Mouse (Mus musculus): ENCODE results near the gene Akap13. TPM values are rescaled to one million over a fixed set of nuclear protein-coding genes. Genes with fewer than 3 reads are reported as not detected.

Akap13 gene
- polyA plus RNA-seq, 1 experiment from 2014 or later, result 31.2 TPM

- no peaks in the 10 kb centered on the region for H3K27me3 ChIP-seq (ENCODE audit: low read depth, poor library complexity, severe bottlenecking)
- H3K4me1 ChIP-seq, result peaks cover 5% of the 10 kb centered on the region; the same call in 1 of the 2 replicates
- H3K36me3 ChIP-seq, result peaks cover 9% of the 10 kb centered on the region; the same call in 1 of the 2 replicates
- no peak overlapping the region for H3K4me3 ChIP-seq
- WGBS, result 85% methylated on average over 3 of the region's 3 CpGs
- no peak overlapping the region for H3K27ac ChIP-seq
- H3K9me3 ChIP-seq (replicated peaks), result no peaks in the 10 kb centered on the region
- DNase-seq (ENCODE audit: low spot score), result no peak
Observed at GRCm38 (mm10) chr7:75666982-75667381, 211.6 kb downstream of the Akap13 start.

GRCm38 (mm10) chr7:75667531-75667930, 212.2 kb downstream of the Akap13 start:
- Histone ChIP-seq H3K4me1 (peaks cover 5% of the 10 kb centered on the region; the same call in 1 of the 2 replicates), H3K4me3 (no peak overlapping the region), H3K27ac (no peak overlapping the region), H3K27me3 (ENCODE audit: low read depth, poor library complexity, severe bottlenecking) (no peaks in the 10 kb centered on the region), H3K9me3 (replicated peaks) (no peaks in the 10 kb centered on the region), H3K36me3 (peaks cover 9% of the 10 kb centered on the region; the same call in 1 of the 2 replicates)
- no peak for DNase-seq (ENCODE audit: low spot score)
- 94% methylated on average over 6 of the region's 6 CpGs for WGBS

GRCm38 (mm10) chr7:75668396-75668795, 213.1 kb downstream of the Akap13 start:
- Histone ChIP-seq H3K27me3 (ENCODE audit: low read depth, poor library complexity, severe bottlenecking) (no peaks in the 10 kb centered on the region), H3K36me3 (peaks cover 9% of the 10 kb centered on the region; the same call in 1 of the 2 replicates), H3K9me3 (replicated peaks) (no peaks in the 10 kb centered on the region), H3K4me3 (no peak overlapping the region), H3K27ac (no peak overlapping the region), H3K4me1 (peaks cover 5% of the 10 kb centered on the region; the same call in 1 of the 2 replicates)
- WGBS, result 15% methylated on average over 1 of the region's 1 CpGs
- DNase-seq (ENCODE audit: low spot score), result no peak

GRCm38 (mm10) chr7:75669416-75669815, 214.1 kb downstream of the Akap13 start:
- Histone ChIP-seq H3K27ac (no peak overlapping the region), H3K36me3 (peaks cover 9% of the 10 kb centered on the region; the same call in 1 of the 2 replicates), H3K4me3 (no peak overlapping the region), H3K27me3 (ENCODE audit: low read depth, poor library complexity, severe bottlenecking) (no peaks in the 10 kb centered on the region), H3K9me3 (replicated peaks) (no peaks in the 10 kb centered on the region), H3K4me1 (peaks cover 5% of the 10 kb centered on the region; the same call in 1 of the 2 replicates)
- WGBS, result 69% methylated on average over 6 of the region's 6 CpGs
- DNase-seq (ENCODE audit: low spot score), result no peak

GRCm38 (mm10) chr7:75679631-75680030, 224.3 kb downstream of the Akap13 start:
- Histone ChIP-seq H3K9me3 (replicated peaks) (no peaks in the 10 kb centered on the region), H3K27ac (no peak overlapping the region), H3K4me1 (peaks cover 18% of the 10 kb centered on the region), H3K27me3 (ENCODE audit: low read depth, poor library complexity, severe bottlenecking) (no peaks in the 10 kb centered on the region), H3K4me3 (no peak overlapping the region), H3K36me3 (peaks cover 16% of the 10 kb centered on the region)
- no peak for DNase-seq (ENCODE audit: low spot score)
- WGBS, result 94% methylated on average over 9 of the region's 9 CpGs

- H3K9me3 ChIP-seq (replicated peaks), result no peaks in the 10 kb centered on the region
- 92% methylated on average over 1 of the region's 1 CpGs for WGBS
Observed at GRCm38 (mm10) chr7:75682901-75683300, 227.6 kb downstream of the Akap13 start.

GRCm38 (mm10) chr7:75683410-75683809, 228.1 kb downstream of the Akap13 start:
- Histone ChIP-seq H3K4me3 (no peak overlapping the region), H3K27me3 (ENCODE audit: low read depth, poor library complexity, severe bottlenecking) (no peaks in the 10 kb centered on the region), H3K36me3 (peaks cover 21% of the 10 kb centered on the region), H3K4me1 (peaks cover 18% of the 10 kb centered on the region), H3K9me3 (replicated peaks) (no peaks in the 10 kb centered on the region), H3K27ac (peak overlapping the region; percentile 64)
- WGBS, result 85% methylated on average over 6 of the region's 6 CpGs
- DNase-seq (ENCODE audit: low spot score), result no peak

More at GRCm38 (mm10) chr7:75682901-75683300, 227.6 kb downstream of the Akap13 start:
- Histone ChIP-seq H3K27me3 (ENCODE audit: low read depth, poor library complexity, severe bottlenecking) (no peaks in the 10 kb centered on the region), H3K4me1 (peaks cover 18% of the 10 kb centered on the region), H3K36me3 (peaks cover 16% of the 10 kb centered on the region), H3K27ac (no peak overlapping the region), H3K4me3 (no peak overlapping the region)
- no peak for DNase-seq (ENCODE audit: low spot score)

- H3K4me1 ChIP-seq, result peaks cover 18% of the 10 kb centered on the region
- H3K4me3 ChIP-seq, result no peak overlapping the region
- no peak for DNase-seq (ENCODE audit: low spot score)
- peaks cover 29% of the 10 kb centered on the region for H3K36me3 ChIP-seq
- WGBS, result 84% methylated on average over 3 of the region's 3 CpGs
- no peaks in the 10 kb centered on the region for H3K9me3 ChIP-seq (replicated peaks)
- H3K27ac ChIP-seq, result no peak overlapping the region
- H3K27me3 ChIP-seq (ENCODE audit: low read depth, poor library complexity, severe bottlenecking), result no peaks in the 10 kb centered on the region
Observed at GRCm38 (mm10) chr7:75684976-75685375, 229.6 kb downstream of the Akap13 start.

- Histone ChIP-seq H3K36me3 (peaks cover 31% of the 10 kb centered on the region), H3K4me1 (peaks cover 18% of the 10 kb centered on the region), H3K27me3 (ENCODE audit: low read depth, poor library complexity, severe bottlenecking) (no peaks in the 10 kb centered on the region), H3K9me3 (replicated peaks) (no peaks in the 10 kb centered on the region), H3K27ac (no peak overlapping the region), H3K4me3 (no peak overlapping the region)
- DNase-seq (ENCODE audit: low spot score), result no peak
- WGBS, result 89% methylated on average over 7 of the region's 7 CpGs
Observed at GRCm38 (mm10) chr7:75686046-75686826, 230.9 kb downstream of the Akap13 start.

GRCm38 (mm10) chr7:75686827-75687164, 231.5 kb downstream of the Akap13 start:
- WGBS, result 89% methylated on average over 1 of the region's 1 CpGs
- no peak for DNase-seq (ENCODE audit: low spot score)
- H3K27ac ChIP-seq, result no peak overlapping the region
- peaks cover 29% of the 10 kb centered on the region for H3K36me3 ChIP-seq
- H3K4me3 ChIP-seq, result no peak overlapping the region
- H3K9me3 ChIP-seq (replicated peaks), result no peaks in the 10 kb centered on the region
- peaks cover 18% of the 10 kb centered on the region for H3K4me1 ChIP-seq
- H3K27me3 ChIP-seq (ENCODE audit: low read depth, poor library complexity, severe bottlenecking), result no peaks in the 10 kb centered on the region

GRCm38 (mm10) chr7:75688144-75688543, 232.8 kb downstream of the Akap13 start:
- H3K4me3 ChIP-seq, result no peak overlapping the region
- H3K27me3 ChIP-seq (ENCODE audit: low read depth, poor library complexity, severe bottlenecking), result no peaks in the 10 kb centered on the region
- H3K27ac ChIP-seq, result no peak overlapping the region
- WGBS, result 90% methylated on average over 3 of the region's 3 CpGs
- DNase-seq (ENCODE audit: low spot score), result no peak
- peaks cover 27% of the 10 kb centered on the region for H3K36me3 ChIP-seq
- peaks cover 15% of the 10 kb centered on the region for H3K4me1 ChIP-seq
- no peaks in the 10 kb centered on the region for H3K9me3 ChIP-seq (replicated peaks)

- H3K9me3 ChIP-seq (replicated peaks), result no peaks in the 10 kb centered on the region
- no peaks in the 10 kb centered on the region for H3K4me1 ChIP-seq
- H3K27me3 ChIP-seq (ENCODE audit: low read depth, poor library complexity, severe bottlenecking), result no peaks in the 10 kb centered on the region
- no peak overlapping the region for H3K4me3 ChIP-seq
- H3K36me3 ChIP-seq, result peaks cover 29% of the 10 kb centered on the region
- DNase-seq (ENCODE audit: low spot score), result no peak
- 90% methylated on average over 5 of the region's 5 CpGs for WGBS
- no peak overlapping the region for H3K27ac ChIP-seq
Observed at GRCm38 (mm10) chr7:75694777-75695176, 239.4 kb downstream of the Akap13 start.

- Histone ChIP-seq H3K4me3 (no peak overlapping the region), H3K4me1 (no peaks in the 10 kb centered on the region), H3K27ac (no peak overlapping the region), H3K36me3 (peaks cover 43% of the 10 kb centered on the region), H3K27me3 (ENCODE audit: low read depth, poor library complexity, severe bottlenecking) (no peaks in the 10 kb centered on the region), H3K9me3 (replicated peaks) (no peaks in the 10 kb centered on the region)
- DNase-seq (ENCODE audit: low spot score), result no peak
- WGBS, result 93% methylated on average over 5 of the region's 5 CpGs
Observed at GRCm38 (mm10) chr7:75699836-75700235, 244.5 kb downstream of the Akap13 start.
